Mouse (Mus musculus): ENCODE results near the gene Arl9. TPM values are rescaled to one million over a fixed set of nuclear protein-coding genes. Genes with fewer than 3 reads are reported as not detected.

Arl9 gene
- total RNA-seq, 1 experiment, result not detected

GRCm38 (mm10) chr5:76984015-76984414 lies 19.8 kb upstream of the Arl9 start:
- Histone ChIP-seq H3K4me3 (ENCODE audit: insufficient read depth in 1 of 2, low read depth in 1 of 2, low read length in 2 of 2, poor library complexity in 1 of 2, severe bottlenecking in 1 of 2) (no peak overlapping the region), H3K9me3 (ENCODE audit: control insufficient read depth, insufficient read depth, low read depth, low read length) (no peaks in the 10 kb centered on the region), H3K36me3 (ENCODE audit: control insufficient read depth, insufficient read depth, low read length, poor library complexity, severe bottlenecking) (peaks cover 28% of the 10 kb centered on the region), H3K9ac (ENCODE audit: insufficient read depth, low read depth, low read length, poor library complexity, severe bottlenecking) (no peak overlapping the region), H3K4me1 (ENCODE audit: control insufficient read depth in 2 of 2, insufficient read depth in 2 of 2, low read length in 2 of 2, poor library complexity in 1 of 2) (no peaks in the 10 kb centered on the region), H3K27ac (ENCODE audit: insufficient read depth, low read depth, low read length, poor library complexity, severe bottlenecking) (no peak overlapping the region)
- TF ChIP-seq CHD2 (IDR thresholded peaks at IDR 0.05; ENCODE audit: low read depth, low read length) (no peak), ZC3H11A (IDR thresholded peaks at IDR 0.05; ENCODE audit: borderline replicate concordance, low read depth, low read length) (no peak), MAFK (IDR thresholded peaks at IDR 0.05; ENCODE audit: insufficient read depth, low read depth, low read length) (no peak), HCFC1 (IDR thresholded peaks at IDR 0.05; ENCODE audit: borderline replicate concordance, insufficient read depth, low read length) (no peak), ZNF384 (IDR thresholded peaks at IDR 0.05; ENCODE audit: low read depth, low read length) (no peak)
- DNase-seq (ENCODE audit: low read depth, low spot score), result no peak
- in situ Hi-C loops (cut with MboI; ENCODE audit: low sequenced_read_pairs in 2 of 2, unreplicated experiment in 2 of 2), result no loop called here

DNA sequence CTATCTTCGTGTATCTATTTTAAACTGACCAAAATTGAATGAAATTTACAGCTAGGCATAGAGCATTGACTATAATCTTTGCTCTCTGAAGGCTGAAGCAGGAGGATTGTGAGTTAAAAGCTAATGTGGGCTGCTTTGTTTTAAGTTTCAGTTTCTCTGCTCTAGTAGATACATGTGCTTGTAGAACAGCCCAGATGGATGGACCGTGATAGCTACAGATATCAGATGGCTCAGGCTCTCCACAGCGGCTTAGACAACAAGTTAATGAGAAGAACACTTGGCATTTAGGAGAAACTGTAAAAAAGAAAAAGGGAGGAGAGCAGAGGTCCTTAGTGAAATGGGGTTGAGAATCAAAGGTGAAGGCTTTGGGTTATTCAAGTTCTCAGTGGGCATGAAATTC lies 13.1 kb upstream of the Arl9 start:
- peaks cover 17% of the 10 kb centered on the region for H3K36me3 ChIP-seq (ENCODE audit: control insufficient read depth, insufficient read depth, low read length, poor library complexity, severe bottlenecking)
- TF ChIP-seq ZC3H11A (IDR thresholded peaks at IDR 0.05; ENCODE audit: borderline replicate concordance, low read depth, low read length) (no peak), MAFK (IDR thresholded peaks at IDR 0.05; ENCODE audit: insufficient read depth, low read depth, low read length) (no peak), ZNF384 (IDR thresholded peaks at IDR 0.05; ENCODE audit: low read depth, low read length) (no peak), CHD2 (IDR thresholded peaks at IDR 0.05; ENCODE audit: low read depth, low read length) (no peak), HCFC1 (IDR thresholded peaks at IDR 0.05; ENCODE audit: borderline replicate concordance, insufficient read depth, low read length) (no peak)
- H3K9ac ChIP-seq (ENCODE audit: insufficient read depth, low read depth, low read length, poor library complexity, severe bottlenecking), result no peak overlapping the region
- in situ Hi-C loops (cut with MboI; ENCODE audit: low sequenced_read_pairs in 2 of 2, unreplicated experiment in 2 of 2), result loop anchor here in 1 of 2 experiments (10.0 kb wide), 1 partner anchor 224 kb away; the partner anchor contains the start of gene Spink2
- no peak overlapping the region for H3K27ac ChIP-seq (ENCODE audit: insufficient read depth, low read depth, low read length, poor library complexity, severe bottlenecking)
- H3K4me1 ChIP-seq (ENCODE audit: control insufficient read depth in 2 of 2, insufficient read depth in 2 of 2, low read length in 2 of 2, poor library complexity in 1 of 2), result no peaks in the 10 kb centered on the region
- DNase-seq (ENCODE audit: low read depth, low spot score), result no peak
- no peaks in the 10 kb centered on the region for H3K9me3 ChIP-seq (ENCODE audit: control insufficient read depth, insufficient read depth, low read depth, low read length)
- no peak overlapping the region for H3K4me3 ChIP-seq (ENCODE audit: insufficient read depth in 1 of 2, low read depth in 1 of 2, low read length in 2 of 2, poor library complexity in 1 of 2, severe bottlenecking in 1 of 2)

- no peaks in the 10 kb centered on the region for H3K4me1 ChIP-seq (ENCODE audit: control insufficient read depth in 2 of 2, insufficient read depth in 2 of 2, low read length in 2 of 2, poor library complexity in 1 of 2)
- no peak for DNase-seq (ENCODE audit: low read depth, low spot score)
- H3K27ac ChIP-seq (ENCODE audit: insufficient read depth, low read depth, low read length, poor library complexity, severe bottlenecking), result no peak overlapping the region
- no peak overlapping the region for H3K4me3 ChIP-seq (ENCODE audit: insufficient read depth in 1 of 2, low read depth in 1 of 2, low read length in 2 of 2, poor library complexity in 1 of 2, severe bottlenecking in 1 of 2)
- no peak overlapping the region for H3K9ac ChIP-seq (ENCODE audit: insufficient read depth, low read depth, low read length, poor library complexity, severe bottlenecking)
- H3K36me3 ChIP-seq (ENCODE audit: control insufficient read depth, insufficient read depth, low read length, poor library complexity, severe bottlenecking), result peaks cover 27% of the 10 kb centered on the region
- in situ Hi-C loops (cut with MboI; ENCODE audit: low sequenced_read_pairs in 2 of 2, unreplicated experiment in 2 of 2), result loop anchor here in 1 of 2 experiments (10.0 kb wide), 1 partner anchor 222 kb away; the partner anchor contains the start of gene Spink2
- TF ChIP-seq HCFC1 (IDR thresholded peaks at IDR 0.05; ENCODE audit: borderline replicate concordance, insufficient read depth, low read length) (no peak), ZC3H11A (IDR thresholded peaks at IDR 0.05; ENCODE audit: borderline replicate concordance, low read depth, low read length) (no peak), MAFK (IDR thresholded peaks at IDR 0.05; ENCODE audit: insufficient read depth, low read depth, low read length) (no peak), ZNF384 (IDR thresholded peaks at IDR 0.05; ENCODE audit: low read depth, low read length) (no peak), CHD2 (IDR thresholded peaks at IDR 0.05; ENCODE audit: low read depth, low read length) (no peak)
- H3K9me3 ChIP-seq (ENCODE audit: control insufficient read depth, insufficient read depth, low read depth, low read length), result no peaks in the 10 kb centered on the region
Measured at GRCm38 (mm10) chr5:76993174-76993814, 10.6 kb upstream of the Arl9 start.

- Histone ChIP-seq H3K36me3 (ENCODE audit: control insufficient read depth, insufficient read depth, low read length, poor library complexity, severe bottlenecking) (peaks cover 12% of the 10 kb centered on the region), H3K4me1 (ENCODE audit: control insufficient read depth in 2 of 2, insufficient read depth in 2 of 2, low read length in 2 of 2, poor library complexity in 1 of 2) (0 out of 4 replicates have a peak, but pooled peaks cover 0 to 2% of the 10 kb centered on the region in 2 experiments), H3K27ac (ENCODE audit: insufficient read depth, low read depth, low read length, poor library complexity, severe bottlenecking) (no peak overlapping the region), H3K9ac (ENCODE audit: insufficient read depth, low read depth, low read length, poor library complexity, severe bottlenecking) (no peak overlapping the region), H3K9me3 (ENCODE audit: control insufficient read depth, insufficient read depth, low read depth, low read length) (no peaks in the 10 kb centered on the region), H3K4me3 (ENCODE audit: insufficient read depth in 1 of 2, low read depth in 1 of 2, low read length in 2 of 2, poor library complexity in 1 of 2, severe bottlenecking in 1 of 2) (no peak overlapping the region)
- TF ChIP-seq CHD2 (IDR thresholded peaks at IDR 0.05; ENCODE audit: low read depth, low read length) (no peak), ZNF384 (IDR thresholded peaks at IDR 0.05; ENCODE audit: low read depth, low read length) (no peak), HCFC1 (IDR thresholded peaks at IDR 0.05; ENCODE audit: borderline replicate concordance, insufficient read depth, low read length) (no peak), MAFK (IDR thresholded peaks at IDR 0.05; ENCODE audit: insufficient read depth, low read depth, low read length) (no peak), ZC3H11A (IDR thresholded peaks at IDR 0.05; ENCODE audit: borderline replicate concordance, low read depth, low read length) (no peak)
- DNase-seq (ENCODE audit: low read depth, low spot score), result peak; percentile 30
- in situ Hi-C loops (cut with MboI; ENCODE audit: low sequenced_read_pairs in 2 of 2, unreplicated experiment in 2 of 2), result loop anchor here in 1 of 2 experiments (10.0 kb wide), 1 partner anchor 216 kb away; the partner anchor contains the start of gene Spink2
Measured at GRCm38 (mm10) chr5:76998416-76998815, 5.4 kb upstream of the Arl9 start.
